Mouse (Mus musculus) erythroblast, embryonic 14.5 days (primary cell): Measurements from ENCODE around the gene Mapk10. TPM values are rescaled to one million over a fixed set of nuclear protein-coding genes. Genes with fewer than 3 reads are reported as not detected.
"Not testable (repeated sequence)": the region's sequence is repeated elsewhere in the genome, so short reads cannot be mapped to it uniquely, and the experiment has no call there.

Experiments
- H3K27me3 ChIP-seq: 2 replicates; pipeline ENCODE4 v1.6.1; 2012; ENCODE audit warnings: inconsistent platforms; ENCODE audit not compliant: control insufficient read depth
- H3K36me3 ChIP-seq: 2 replicates; pipeline ENCODE4 v1.6.1; 2012; ENCODE audit warnings: mild to moderate bottlenecking, inconsistent platforms; ENCODE audit not compliant: control insufficient read depth
- H3K4me1 ChIP-seq: 2 replicates; pipeline ENCODE4 v1.6.1; 2012; ENCODE audit warnings: inconsistent platforms; ENCODE audit not compliant: control insufficient read depth
- H3K4me3 ChIP-seq: replicated peaks from 2 replicates; pipeline ENCODE3; 2012; ENCODE audit warnings: moderate library complexity, mild to moderate bottlenecking, inconsistent platforms
- H3K9me3 ChIP-seq: 2 replicates; pipeline ENCODE4 v1.6.1; 2012; ENCODE audit warnings: low read length, inconsistent platforms, mixed read lengths; ENCODE audit not compliant: control insufficient read depth
- GATA1 ChIP-seq: IDR thresholded peaks from 2 replicates; pipeline ENCODE4 v1.6.1; 2012; ENCODE audit warnings: low read length, inconsistent platforms, mixed read lengths
- TAL1 ChIP-seq: IDR thresholded peaks from 3 replicates; pipeline ENCODE4 v1.6.1; 2012; ENCODE audit warnings: low read length, inconsistent platforms, mixed read lengths
- polyA plus RNA-seq: library from polyadenylated mRNA; stranded (reverse); fragments of >175 nt; gene quantifications from 2 replicates; pipeline ENCODE4 v1.2.3, GENCODE M21; 2012

The Mapk10 gene
- polyA plus RNA-seq, 1 experiment = not detected

GRCm38 (mm10) chr5:102888482-102889162 lies 322.5 kb downstream of the Mapk10 start:
- Histone ChIP-seq H3K4me1 (no peaks in the 10 kb centered on the region), H3K36me3 (no peaks in the 10 kb centered on the region; the same call in 1 of the 2 replicates), H3K27me3 (no peaks in the 10 kb centered on the region), H3K4me3 (no peak overlapping the region), H3K9me3 (peaks cover 10% of the 10 kb centered on the region)
- no peak for TF ChIP-seq TAL1
- TF ChIP-seq GATA1 = no peak

GRCm38 (mm10) chr5:102875628-102876027 lies 335.5 kb downstream of the Mapk10 start:
- peaks cover 2% of the 10 kb centered on the region; the same call in 1 of the 2 replicates for H3K9me3 ChIP-seq
- H3K36me3 ChIP-seq = no peaks in the 10 kb centered on the region
- no peaks in the 10 kb centered on the region for H3K27me3 ChIP-seq
- no peaks in the 10 kb centered on the region for H3K4me1 ChIP-seq
- no peak overlapping the region for H3K4me3 ChIP-seq
- TF ChIP-seq TAL1 (no peak), GATA1 (no peak)

DNA sequence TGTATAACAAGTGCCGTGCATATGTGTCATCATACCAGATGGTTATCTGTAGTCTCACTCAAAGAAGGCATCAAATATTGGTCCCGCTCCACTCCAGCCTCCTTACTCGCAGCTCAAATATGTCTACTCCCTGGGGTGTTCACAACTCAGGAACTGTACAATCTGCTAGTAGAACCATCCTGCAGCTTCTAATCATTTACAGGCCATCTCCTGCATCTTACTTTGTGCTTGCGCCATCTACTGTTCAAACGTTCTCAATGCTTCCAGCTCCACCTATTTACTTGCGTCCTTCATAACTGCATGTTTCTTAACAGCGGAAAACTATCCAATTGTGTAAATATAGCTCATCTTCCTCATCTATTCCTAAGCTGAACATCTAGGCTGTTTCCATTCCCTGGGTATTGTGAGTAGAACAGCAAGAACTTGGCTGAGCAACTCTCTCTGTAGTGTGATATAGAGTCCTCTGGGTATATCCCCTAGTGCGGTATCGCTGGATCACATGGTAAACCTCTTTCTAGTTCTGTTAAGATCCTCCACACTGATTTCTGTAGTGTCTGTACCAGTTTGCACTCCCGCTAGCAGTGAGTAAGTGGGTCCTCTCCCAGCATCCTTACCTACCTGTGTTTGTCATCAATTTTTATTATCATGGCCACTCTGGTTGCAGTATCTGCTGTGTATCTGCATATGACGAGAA lies 336.4 kb downstream of the Mapk10 start:
- no peak overlapping the region for H3K4me3 ChIP-seq
- TF ChIP-seq GATA1 (no peak), TAL1 (no peak)
- H3K36me3 ChIP-seq = no peaks in the 10 kb centered on the region
- no peaks in the 10 kb centered on the region for H3K4me1 ChIP-seq
- no peaks in the 10 kb centered on the region for H3K27me3 ChIP-seq
- H3K9me3 ChIP-seq = no peaks in the 10 kb centered on the region

- not testable (repeated sequence) for H3K36me3 ChIP-seq, H3K9me3 ChIP-seq, H3K27me3 ChIP-seq, H3K4me1 ChIP-seq, H3K4me3 ChIP-seq
Observed at GRCm38 (mm10) chr5:102872996-102873395, 338.1 kb downstream of the Mapk10 start.

DNA sequence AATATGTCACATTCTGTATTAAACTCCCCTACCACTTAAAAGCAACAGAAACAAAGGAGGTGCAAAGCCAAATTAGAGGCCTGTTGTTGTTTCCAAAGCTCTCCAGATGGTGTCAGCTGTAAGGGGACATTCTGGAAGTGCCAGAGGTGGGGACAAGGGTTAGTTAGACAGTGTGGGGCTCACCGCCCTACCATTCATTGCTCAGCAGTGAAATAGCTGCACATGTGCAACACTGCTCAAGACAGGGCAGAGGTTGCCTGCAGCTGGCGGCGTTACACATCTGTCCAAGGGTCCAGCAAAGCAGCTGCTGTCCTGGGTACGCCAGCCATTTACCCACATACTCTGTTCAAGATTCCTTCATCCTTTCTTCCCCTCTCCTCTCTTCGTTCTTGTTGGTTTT lies 342.9 kb downstream of the Mapk10 start:
- Histone ChIP-seq H3K4me1 (no peaks in the 10 kb centered on the region), H3K27me3 (no peaks in the 10 kb centered on the region), H3K4me3 (no peak overlapping the region), H3K9me3 (no peaks in the 10 kb centered on the region), H3K36me3 (no peaks in the 10 kb centered on the region)
- no peak for TF ChIP-seq GATA1

DNA sequence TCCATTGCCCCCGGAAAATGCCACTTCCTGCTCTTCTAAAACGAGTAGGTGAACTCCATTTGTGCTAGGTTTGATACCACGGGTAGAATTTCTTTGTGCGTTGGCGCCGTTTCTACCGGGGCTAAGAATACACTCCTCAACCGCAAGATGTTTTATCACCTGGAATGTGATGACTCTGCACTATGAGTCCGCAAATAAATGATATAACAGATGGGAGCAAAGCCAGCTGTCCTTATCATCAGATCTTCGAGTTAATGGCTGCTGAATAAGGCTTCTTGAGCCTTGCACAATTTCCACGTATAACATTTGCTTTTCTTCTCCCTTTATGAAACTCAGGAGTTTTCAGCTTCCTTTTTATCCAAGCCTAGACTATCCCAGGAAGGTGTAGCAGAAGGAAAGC lies 351.4 kb downstream of the Mapk10 start:
- Histone ChIP-seq H3K9me3 (peaks cover 3% of the 10 kb centered on the region; the same call in 1 of the 2 replicates), H3K4me3 (no peak overlapping the region), H3K4me1 (no peaks in the 10 kb centered on the region), H3K27me3 (no peaks in the 10 kb centered on the region), H3K36me3 (no peaks in the 10 kb centered on the region)
- TF ChIP-seq GATA1 (no peak), TAL1 (no peak)

- no peak for TF ChIP-seq GATA1
- TF ChIP-seq TAL1 = no peak
- Histone ChIP-seq H3K27me3 (no peaks in the 10 kb centered on the region), H3K4me3 (no peak overlapping the region), H3K4me1 (no peaks in the 10 kb centered on the region), H3K36me3 (no peaks in the 10 kb centered on the region), H3K9me3 (peaks cover 3% of the 10 kb centered on the region; the same call in 1 of the 2 replicates)
Observed at GRCm38 (mm10) chr5:102858047-102858446, 353.1 kb downstream of the Mapk10 start.

Other genes with a start within 250 kb of the Mapk10 start
- gene Ptpn13, start 213.9 kb upstream of the Mapk10 start, polyA plus RNA-seq = 0.01 TPM in 2 replicates